Mouse (Mus musculus) liver, embryonic 14 days (tissue): ENCODE results near the gene Stat5a. TPM values are rescaled to one million over a fixed set of nuclear protein-coding genes. Genes with fewer than 3 reads are reported as not detected.

Experiments used
- polyA plus RNA-seq: library from polyadenylated mRNA; depleted of rRNA; stranded (reverse); fragments of >200 nt; gene quantifications from 2 replicates; pipeline ENCODE4 v1.2.3, GENCODE M21; 2012; rRNA removed

Gene Stat5a
- polyA plus RNA-seq: 6.8 and 8.9 TPM in 2 replicates

DNA sequence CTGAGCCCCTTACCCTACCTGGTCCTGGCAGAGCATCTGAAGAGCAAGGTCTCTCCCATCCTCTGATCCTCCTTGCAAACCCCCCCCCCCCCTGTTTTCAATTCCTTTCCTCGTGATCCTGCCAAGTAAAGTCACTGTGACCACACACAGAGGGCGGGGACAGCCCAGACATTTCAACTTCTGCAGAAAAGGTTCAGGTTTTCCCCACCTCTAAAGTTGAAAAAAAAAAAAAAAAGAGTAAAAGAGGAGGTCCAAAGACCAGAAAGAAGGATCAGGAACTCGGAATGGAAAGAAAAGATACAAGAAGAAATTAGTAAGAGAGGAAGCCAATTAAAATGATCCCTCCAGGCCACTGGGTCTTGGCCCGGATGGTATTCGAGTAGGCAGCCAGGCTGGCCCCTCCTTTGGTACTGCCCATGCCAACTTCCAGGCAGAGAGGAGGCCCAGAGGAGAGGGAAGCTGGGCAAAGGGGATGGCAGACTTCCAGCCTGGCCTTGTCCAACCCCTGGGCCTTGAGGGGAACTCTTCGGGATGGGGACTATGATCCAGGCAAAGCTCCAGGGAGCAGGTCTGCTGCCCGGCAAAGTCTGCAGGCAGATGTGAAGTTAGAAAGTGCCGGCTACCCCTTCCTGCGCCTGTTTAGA lies at the start of gene Stat5a:
Gene Stat5a, plus strand, starts transcription at position 417 of the 644 bp plus-strand sequence.

DNA sequence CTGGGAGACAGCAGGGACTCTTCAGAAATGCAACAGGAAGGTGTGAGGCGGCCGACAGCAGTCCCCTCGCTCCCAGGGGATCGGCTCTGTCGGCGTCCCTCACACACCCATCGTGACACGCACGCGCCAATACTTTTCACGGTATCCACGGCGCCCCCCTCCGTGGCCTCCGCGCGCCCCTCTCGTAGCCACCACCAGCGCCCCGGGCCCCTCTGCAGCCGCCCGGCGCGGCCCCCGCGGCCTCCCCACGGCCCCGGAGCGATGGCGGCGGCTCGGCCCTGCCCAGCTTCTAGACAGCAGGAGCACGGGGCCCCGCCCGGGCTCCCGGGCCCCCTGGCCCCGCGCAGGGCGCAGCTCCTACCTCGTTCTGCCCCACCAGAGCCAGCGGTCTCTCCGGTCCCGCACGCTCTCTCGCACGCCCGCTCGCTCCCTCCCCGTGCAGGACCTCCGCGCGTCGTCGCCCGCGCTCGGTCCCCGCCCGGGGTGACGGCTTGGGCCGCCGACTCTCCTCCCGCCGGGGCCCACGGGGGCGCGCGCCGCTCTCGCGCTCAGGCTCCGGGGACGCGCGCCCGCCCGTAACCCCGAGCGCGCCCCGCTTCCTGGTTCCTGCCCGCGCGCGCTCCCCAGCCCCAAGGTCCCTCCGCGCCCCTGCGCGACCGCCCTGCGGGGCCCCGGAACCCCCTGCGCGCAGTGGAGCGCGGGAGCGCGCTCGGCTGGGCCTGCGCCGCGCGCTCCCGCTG lies 8.9 kb upstream of the Stat5a start, which contains the start of gene Stat5b:
Gene Stat5b, minus strand, starts transcription at position 687 of the 740 bp plus-strand sequence.

Other genes with a start within 250 kb of the Stat5a start
- 13.4 and 15.3 TPM in 2 replicates for gene Nkiras2, start 240.1 kb upstream of the Stat5a start, polyA plus RNA-seq
- gene Dnajc7, start 239.2 kb upstream of the Stat5a start, polyA plus RNA-seq: 69.6 and 74.3 TPM in 2 replicates
- gene Zfp385c, start 166.9 kb upstream of the Stat5a start, polyA plus RNA-seq: 0.01 TPM in 1 of 2 replicates, not detected in the other
- 1.7 and 2.4 TPM in 2 replicates for gene Dhx58, start 155.1 kb upstream of the Stat5a start, polyA plus RNA-seq
- 12.3 and 13.4 TPM in 2 replicates for gene Kat2a, start 146.9 kb upstream of the Stat5a start, polyA plus RNA-seq
- gene Hspb9, start 145.5 kb upstream of the Stat5a start, polyA plus RNA-seq: not detected in 2 replicates
- gene Rab5c, start 121.1 kb upstream of the Stat5a start, polyA plus RNA-seq: 91.8 and 106 TPM in 2 replicates
- gene Kcnh4, start 99.4 kb upstream of the Stat5a start, polyA plus RNA-seq: not detected in 2 replicates
- gene Hcrt, start 96.4 kb upstream of the Stat5a start, polyA plus RNA-seq: not detected in 2 replicates
- 1.9 and 2.3 TPM in 2 replicates for gene Ghdc, start 88.4 kb upstream of the Stat5a start, polyA plus RNA-seq
- 11.0 and 13.0 TPM in 2 replicates for gene Stat5b, start 8.6 kb upstream of the Stat5a start, polyA plus RNA-seq
- 17.2 and 19.3 TPM in 2 replicates for gene Stat3, start 80.2 kb downstream of the Stat5a start, polyA plus RNA-seq
- 7.0 and 7.8 TPM in 2 replicates for gene Cavin1, start 111.5 kb downstream of the Stat5a start, polyA plus RNA-seq
- gene Atp6v0a1, start 150.1 kb downstream of the Stat5a start, polyA plus RNA-seq: 28.4 and 31.1 TPM in 2 replicates
- 2.9 and 3.4 TPM in 2 replicates for gene Naglu, start 210.7 kb downstream of the Stat5a start, polyA plus RNA-seq
- gene Hsd17b1, start 219.1 kb downstream of the Stat5a start, polyA plus RNA-seq: 0.16 and 0.29 TPM in 2 replicates
- gene Coasy, start 223.2 kb downstream of the Stat5a start, polyA plus RNA-seq: 13.9 and 16.1 TPM in 2 replicates
- gene Mlx, start 227.9 kb downstream of the Stat5a start, polyA plus RNA-seq: 16.2 and 18.2 TPM in 2 replicates
- gene Psmc3ip, start 236.1 kb downstream of the Stat5a start, polyA plus RNA-seq: 17.9 and 19.9 TPM in 2 replicates